Mouse (Mus musculus) hindlimb bud, embryonic 11.5 days (tissue): ENCODE measurements around the gene Mtrex.

Source experiments
- DNase-seq: peaks from one replicate; pipeline ENCODE4 v3.0.0-alpha.2; 2012; ENCODE audit warnings: low read depth, low spot score; ENCODE audit errors: extremely low spot score

The Mtrex gene

GRCm38 (mm10) chr13:112870039-112870690, 57.0 kb downstream of the Mtrex start:
- no peak for DNase-seq

GRCm38 (mm10) chr13:112867381-112867780, 59.8 kb downstream of the Mtrex start:
- no peak for DNase-seq

DNA sequence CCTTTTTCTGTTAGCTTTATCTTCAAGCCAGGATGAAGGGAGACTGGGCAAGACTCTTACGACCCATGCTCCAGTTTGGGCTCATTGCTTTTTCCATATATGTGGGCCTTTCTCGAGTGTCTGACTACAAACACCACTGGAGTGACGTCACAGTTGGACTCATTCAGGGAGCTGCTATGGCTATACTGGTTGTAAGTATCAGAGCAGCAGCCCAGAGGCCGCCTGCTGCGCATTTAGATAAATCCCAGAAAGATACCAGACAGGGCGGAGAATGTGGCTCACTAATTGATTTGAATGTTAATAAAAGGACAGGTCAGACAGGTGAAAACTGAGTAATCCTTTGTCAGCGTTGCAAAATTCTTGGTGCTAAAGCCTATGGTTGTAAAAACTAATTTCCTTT, 60.4 kb downstream of the Mtrex start:
- no peak for DNase-seq

- no peak for DNase-seq
Measured at GRCm38 (mm10) chr13:112862978-112863677, 64.1 kb downstream of the Mtrex start.

DNA sequence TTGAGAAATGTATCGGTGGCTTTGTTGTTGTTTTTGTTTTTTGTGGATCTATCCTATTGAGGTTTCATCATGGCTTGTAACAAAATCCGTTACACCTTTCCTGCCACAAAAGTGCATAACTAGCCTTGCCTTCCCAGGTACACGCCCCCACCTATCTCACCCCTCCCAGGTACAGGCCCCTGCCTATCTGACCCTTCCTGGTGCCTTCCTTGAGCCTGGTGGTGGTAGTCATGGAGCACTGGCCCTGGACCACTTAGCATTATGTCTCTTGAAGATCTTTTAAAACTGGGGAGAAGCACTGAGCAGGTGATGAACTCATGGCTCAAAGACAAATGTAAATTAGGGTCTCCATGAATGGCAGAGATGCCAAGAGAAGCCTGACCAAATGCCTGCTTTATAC, 64.9 kb downstream of the Mtrex start:
- no peak for DNase-seq

DNA sequence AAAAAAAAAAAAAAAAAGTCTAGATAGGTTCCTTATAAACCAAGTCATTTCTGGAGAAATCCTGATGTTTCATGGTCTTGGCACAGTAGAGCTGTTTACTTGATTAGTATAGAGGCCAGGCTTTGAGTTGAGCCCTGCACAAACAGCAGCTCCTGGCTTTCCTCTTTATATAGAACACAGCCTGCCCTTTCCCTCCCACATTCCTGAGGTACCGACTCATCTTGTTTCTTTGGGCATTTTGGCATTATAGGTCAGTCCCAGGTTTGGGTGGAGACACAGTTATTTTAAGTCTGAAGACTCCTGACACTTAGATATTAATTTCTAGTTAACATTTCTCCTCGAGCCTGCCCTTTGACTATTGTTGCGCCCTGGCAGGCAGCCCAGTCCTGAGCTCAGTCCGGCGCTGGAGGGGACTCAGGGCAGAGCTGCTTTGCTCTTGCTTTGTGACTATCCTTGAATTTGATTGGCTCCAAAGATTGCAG, 65.3 kb downstream of the Mtrex start:
- no peak for DNase-seq

GRCm38 (mm10) chr13:112860911-112861310, 66.3 kb downstream of the Mtrex start:
- no peak for DNase-seq

DNA sequence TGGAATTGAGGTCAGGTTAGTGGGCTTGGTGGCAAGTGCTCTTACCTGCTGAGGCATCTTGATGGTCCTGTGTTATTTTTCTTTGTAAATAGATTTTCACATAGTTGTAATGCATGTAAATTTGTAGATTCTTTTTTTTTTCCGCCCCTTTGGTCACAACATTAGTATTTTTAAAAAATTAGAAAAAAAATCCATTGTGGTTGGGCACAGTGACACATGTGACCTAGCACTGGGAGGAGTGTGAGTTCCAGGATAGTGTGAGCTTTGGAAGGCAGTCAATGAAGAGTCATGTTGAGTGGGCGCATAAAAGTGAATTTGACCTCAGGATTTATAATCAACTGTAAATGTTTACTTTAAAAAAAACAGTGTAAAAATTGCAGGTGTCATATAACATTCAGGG, 66.8 kb downstream of the Mtrex start:
- DNase-seq: no peak

DNA sequence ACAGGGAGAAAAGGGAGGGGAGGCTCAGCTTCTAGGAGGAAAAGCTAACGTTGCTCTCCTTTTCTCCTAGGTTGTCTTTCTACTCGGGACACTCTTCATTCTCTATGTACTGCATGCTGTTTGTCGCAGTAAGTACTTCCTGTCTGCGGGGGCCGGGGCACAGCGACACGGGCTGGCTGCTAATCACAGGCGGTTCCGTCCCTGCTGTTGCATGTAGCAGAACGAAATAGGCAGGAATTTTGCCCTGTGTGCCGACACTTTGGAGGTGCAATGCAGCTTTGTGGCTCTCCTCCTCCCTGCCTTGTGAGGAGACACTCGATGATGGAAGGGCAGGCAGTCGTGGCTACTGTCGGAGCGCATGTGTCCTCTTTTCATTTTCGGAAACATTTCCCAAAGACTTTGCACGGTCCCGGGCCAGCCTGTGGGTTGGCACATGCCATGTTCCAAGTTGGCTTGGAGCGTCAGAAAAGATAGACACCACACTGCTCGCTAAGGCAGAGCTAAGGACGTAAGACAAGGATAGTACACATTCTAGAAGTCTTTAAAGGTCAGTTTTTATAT, 67.5 kb downstream of the Mtrex start:
- DNase-seq: no peak

DNA sequence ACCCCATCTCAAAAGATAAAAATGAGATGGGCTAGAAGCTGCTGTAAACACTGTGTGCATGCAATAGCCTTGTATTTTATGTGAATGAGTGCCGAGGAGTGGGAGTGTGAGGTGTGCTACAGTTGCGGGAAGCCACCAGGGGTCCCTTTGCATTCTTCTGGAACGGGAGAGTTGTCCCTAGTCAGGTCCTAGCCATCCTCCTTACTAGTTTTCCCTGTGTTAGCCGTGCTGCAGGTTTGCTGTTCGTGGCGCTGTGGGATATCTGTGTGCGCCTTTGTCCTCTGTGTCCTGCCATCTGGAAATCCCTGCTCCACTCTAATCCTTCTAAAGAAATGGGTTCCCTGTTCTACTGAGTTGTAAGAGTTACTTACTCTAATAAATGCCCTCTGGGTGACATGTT, 69.3 kb downstream of the Mtrex start:
- no peak for DNase-seq

DNA sequence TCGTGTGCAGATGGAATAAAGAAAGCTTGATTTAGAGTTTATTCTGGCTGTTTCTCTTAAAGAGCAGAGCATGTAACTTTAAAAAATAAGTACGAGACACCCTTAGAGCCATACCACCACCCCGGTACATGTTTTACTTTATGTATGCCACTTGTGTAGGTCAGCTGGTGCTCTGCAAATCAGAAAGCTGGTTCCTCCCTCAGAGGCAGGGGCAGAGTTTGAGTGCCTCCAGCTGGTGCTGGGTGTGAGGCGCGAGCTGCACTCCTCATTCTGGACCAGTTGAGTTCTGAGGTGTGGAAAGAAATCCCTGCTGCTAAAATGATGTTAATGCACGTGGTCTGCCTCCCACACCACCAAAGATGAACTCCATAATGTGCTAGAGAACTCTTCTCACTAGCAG, 72.8 kb downstream of the Mtrex start:
- no peak for DNase-seq

DNA sequence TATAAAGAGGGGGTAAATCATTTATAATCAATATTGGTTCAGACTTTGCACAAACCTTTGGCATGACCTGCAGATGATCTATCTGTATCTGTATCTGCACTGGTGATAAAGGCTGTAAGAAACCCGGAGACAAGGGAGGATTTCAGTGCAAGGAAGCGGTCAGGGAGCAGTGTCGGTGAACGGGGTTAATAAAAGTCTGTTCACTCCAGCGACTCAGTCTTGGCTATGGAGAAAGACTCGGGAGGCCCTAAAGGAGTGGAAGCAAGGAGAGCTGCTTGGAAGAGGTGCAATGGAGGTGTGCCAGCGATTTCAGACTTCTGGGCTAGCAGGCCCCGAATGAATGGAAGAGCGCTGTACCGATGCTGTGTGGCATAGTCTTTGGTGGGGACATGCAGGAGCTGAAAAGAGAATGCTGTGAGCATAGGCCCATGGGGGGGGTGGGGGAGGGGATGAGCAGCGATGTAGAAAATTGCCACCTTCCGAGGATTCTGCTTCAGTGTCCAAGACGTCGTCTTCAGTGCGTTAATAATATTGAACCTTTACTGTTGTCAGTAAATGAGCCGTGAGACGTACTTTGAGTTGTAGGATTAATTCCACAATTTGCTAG, 73.4 kb downstream of the Mtrex start:
- DNase-seq: no peak

- no peak for DNase-seq
Measured at GRCm38 (mm10) chr13:112845931-112846330, 81.3 kb downstream of the Mtrex start.

DNA sequence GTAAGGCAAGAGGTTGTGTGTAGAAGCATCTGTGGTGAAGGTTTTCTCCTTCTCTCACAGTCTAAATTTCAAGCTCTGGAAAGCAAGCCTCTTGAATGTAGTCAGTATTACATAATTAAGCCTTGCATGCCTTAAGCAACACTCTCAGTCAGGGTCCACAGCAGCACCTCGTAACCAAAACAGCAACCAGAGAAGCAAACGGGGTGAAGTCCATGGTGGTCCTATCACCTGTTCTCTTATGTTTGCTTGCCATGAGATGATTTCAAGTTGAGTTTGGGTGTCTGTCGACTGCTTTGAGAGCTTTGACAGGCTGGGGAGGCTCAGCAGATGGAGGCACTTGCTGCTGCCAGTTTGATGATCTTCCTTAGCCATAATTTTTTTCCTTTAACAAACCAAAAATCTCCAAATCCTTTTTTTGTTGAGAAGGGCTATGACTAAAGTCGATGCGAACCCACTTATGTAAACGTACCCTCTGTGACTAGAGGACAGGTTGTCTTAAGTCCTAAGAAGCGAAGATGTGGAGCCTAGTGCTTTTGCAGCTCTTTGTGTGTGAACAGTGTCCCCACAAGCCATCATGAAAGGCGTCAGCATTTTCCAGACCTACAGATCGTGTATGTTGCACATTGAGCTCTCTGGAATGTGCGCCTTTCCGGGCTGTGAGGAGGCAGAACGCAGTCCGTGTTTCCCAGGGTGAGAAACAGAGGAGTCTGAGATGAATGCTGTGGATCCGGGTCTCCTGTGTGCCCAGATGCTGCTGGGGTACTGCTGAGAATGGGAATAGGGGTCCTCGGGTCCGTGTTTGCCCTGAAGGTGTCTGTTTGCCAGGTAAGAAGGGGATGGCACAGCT, 86.7 kb downstream of the Mtrex start:
- no peak for DNase-seq

GRCm38 (mm10) chr13:112838562-112839232, 88.5 kb downstream of the Mtrex start:
- no peak for DNase-seq

DNA sequence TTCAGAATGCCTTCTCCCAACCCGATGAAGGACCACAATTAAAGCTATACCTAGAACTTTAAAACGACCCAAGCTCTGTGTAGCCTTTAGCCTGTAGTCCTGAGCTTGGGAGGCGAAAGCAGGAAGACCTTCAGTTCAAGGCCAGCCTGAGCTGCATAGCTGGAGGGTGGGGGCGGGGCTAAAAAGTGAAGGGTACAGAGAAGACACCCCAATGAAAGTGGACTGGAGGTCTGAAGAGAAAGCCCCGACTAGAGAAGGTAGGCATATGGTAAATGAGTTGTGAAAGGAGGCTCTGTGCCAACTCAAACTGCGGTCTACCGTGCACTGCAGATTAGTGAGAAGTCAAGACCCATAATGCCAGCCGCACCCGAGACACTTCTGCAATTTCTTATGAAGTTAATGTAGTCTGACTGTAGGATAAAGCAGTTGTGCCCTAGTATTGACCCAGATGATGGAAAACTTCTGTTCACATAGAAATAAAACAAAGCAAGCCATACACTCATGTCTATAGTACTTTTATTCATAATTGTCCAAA, 89.5 kb downstream of the Mtrex start:
- no peak for DNase-seq

DNA sequence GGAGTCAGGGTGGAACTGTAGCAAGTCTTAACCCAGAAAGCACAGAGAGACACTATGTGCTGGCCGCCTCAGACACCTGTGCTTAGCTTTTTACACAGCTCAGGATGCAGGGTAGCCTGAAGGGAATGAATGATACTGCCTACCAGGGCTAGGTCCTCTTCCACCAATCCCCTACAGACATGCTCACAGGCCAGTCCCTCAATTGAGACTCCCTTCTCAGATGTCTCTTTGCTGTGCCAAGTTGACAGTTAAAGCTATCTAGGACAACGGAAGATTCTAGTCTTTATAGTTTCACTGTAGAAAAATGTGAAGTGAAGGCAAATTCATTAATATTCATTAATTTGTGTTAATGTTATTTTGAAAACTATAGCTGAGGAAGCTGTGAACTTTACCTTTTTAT, 90.2 kb downstream of the Mtrex start:
- no peak for DNase-seq

DNA sequence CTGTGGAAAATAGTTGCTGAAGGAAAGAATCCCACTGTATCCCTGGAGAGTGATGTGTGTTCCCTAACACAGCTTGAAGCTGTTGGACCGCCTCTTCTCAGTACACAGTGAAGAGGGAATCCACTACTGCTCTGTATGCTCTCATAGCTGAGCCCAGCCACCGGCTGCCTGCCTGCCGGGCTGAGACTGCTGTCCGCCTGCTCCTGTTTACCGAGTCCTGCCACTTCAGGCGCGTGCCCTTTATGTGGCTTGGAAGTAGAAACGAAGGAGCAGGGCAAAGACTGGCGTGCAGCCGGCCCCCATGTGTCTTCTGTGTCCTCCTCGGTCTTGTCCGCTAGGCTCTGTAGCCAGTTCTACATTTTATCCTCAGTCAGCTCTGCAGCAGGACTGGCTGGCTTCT, 92.1 kb downstream of the Mtrex start:
- no peak for DNase-seq

DNA sequence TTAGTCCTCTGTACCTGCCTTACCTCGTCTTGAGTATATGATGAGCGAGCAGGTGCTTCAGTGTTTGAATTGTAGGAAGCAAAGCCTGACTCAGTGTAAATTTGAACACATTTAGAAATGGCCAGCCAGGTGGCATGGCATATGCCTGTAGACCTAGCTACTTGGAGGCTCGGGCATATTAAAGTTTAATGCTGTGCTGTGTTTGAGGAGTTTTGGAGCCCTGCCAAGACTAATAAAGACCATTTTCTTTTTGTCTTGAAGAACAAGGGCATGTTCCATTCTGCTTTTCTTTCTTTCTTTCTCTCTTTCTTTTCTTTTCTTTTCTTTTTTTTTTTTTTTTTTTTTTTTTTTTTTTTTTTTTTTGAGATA, 93.3 kb downstream of the Mtrex start:
- DNase-seq: no peak

- no peak for DNase-seq
Measured at GRCm38 (mm10) chr13:112833253-112833894, 93.8 kb downstream of the Mtrex start.
